Mouse (Mus musculus) lung, embryonic 14.5 days (tissue): ENCODE data around the gene Gfod2. TPM values are rescaled to one million over a fixed set of nuclear protein-coding genes. Genes with fewer than 3 reads are reported as not detected.

Source experiments
- ATAC-seq: fragments of 200-750 bp; cut with Nextera tagmentation; 2 replicates; pipeline ENCODE4 v1.8.0; 2017; ENCODE audit warnings: mild to moderate bottlenecking, moderate TSS enrichment, moderate library complexity; ENCODE audit not compliant: insufficient read depth
- DNase-seq: peaks from one replicate; pipeline ENCODE4 v3.0.0-alpha.2; 2015
- H3K27ac ChIP-seq: fragments of 300-500 bp; sonication (generic); 2 replicates; pipeline ENCODE4 v1.5.1; 2014; ENCODE audit warnings: low read depth, mild to moderate bottlenecking, moderate library complexity
- H3K27me3 ChIP-seq: fragments of 300-500 bp; sonication (generic); 2 replicates; pipeline ENCODE4 v1.6.1; 2014; ENCODE audit warnings: low read length, control low read depth; ENCODE audit not compliant: insufficient read depth
- H3K36me3 ChIP-seq: fragments of 300-500 bp; sonication (generic); 2 replicates; pipeline ENCODE4 v1.6.1; 2014; ENCODE audit warnings: control low read depth; ENCODE audit not compliant: insufficient read depth
- H3K4me1 ChIP-seq: fragments of 300-500 bp; sonication (generic); 2 replicates; pipeline ENCODE4 v1.6.1; 2014; ENCODE audit warnings: antibody characterized with exemption, control low read depth; ENCODE audit not compliant: insufficient read depth
- H3K4me2 ChIP-seq: fragments of 300-500 bp; sonication (generic); 2 replicates; pipeline ENCODE4 v1.6.1; 2014; ENCODE audit warnings: mild to moderate bottlenecking
- H3K4me3 ChIP-seq: fragments of 300-500 bp; sonication (generic); 2 replicates; pipeline ENCODE4 v1.5.1; 2014; ENCODE audit warnings: low read depth, low read length
- H3K9ac ChIP-seq: fragments of 300-500 bp; sonication (generic); 2 replicates; pipeline ENCODE4 v1.6.1; 2014
- H3K9me3 ChIP-seq: fragments of 300-500 bp; sonication (generic); 2 replicates; pipeline ENCODE4 v1.6.1; 2016; ENCODE audit warnings: low read depth, low read length, control low read depth
- CTCF ChIP-seq: IDR thresholded peaks from 2 replicates; pipeline ENCODE4 v1.5.1; 2016; ENCODE audit warnings: antibody characterized with exemption, low read depth
- WGBS: fragments of 180-500 bp; shearing (Covaris S2); extraction: QIAGEN DNeasy Blood & Tissue Kit; methylation state at CpG from one replicate; pipeline ENCODE4 v1.1.7; 2014; 5-methylcytosine and 5-hydroxymethylcytosine counted together
- polyA plus RNA-seq: library from polyadenylated mRNA; unstranded; fragments of >200 nt; fragmentation: Nextera tagmentation; extraction: Ambion mirVana; gene quantifications from 2 replicates; pipeline ENCODE4 v1.2.1, GENCODE M21; 2014

Gene Gfod2
- polyA plus RNA-seq, 1 experiment from 2014 or later = 22.6 TPM

DNA sequence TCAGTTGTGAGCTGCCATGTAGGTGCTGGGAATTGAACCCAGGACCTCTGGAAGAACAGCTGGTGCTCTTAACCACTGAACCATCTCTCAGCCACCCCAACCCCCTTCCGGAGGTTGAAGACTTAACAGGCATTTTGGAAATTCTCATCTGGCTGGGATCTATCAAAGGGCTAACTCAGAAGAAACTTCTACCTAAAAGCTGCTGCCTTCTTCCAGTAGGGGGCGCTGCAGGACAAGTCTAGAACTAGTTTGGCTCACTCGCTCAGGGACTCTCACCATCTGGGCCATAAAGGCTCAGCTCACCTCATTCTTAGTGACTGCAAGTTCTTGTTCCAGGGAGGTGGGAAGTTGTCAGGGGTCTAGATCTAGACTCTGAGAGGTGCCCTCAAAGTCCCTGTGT lies 44.3 kb downstream of the Gfod2 start:
- Histone ChIP-seq H3K27ac (no peak overlapping the region), H3K4me2 (no peak overlapping the region), H3K27me3 (no peaks in the 10 kb centered on the region), H3K9me3 (no peaks in the 10 kb centered on the region), H3K9ac (no peak overlapping the region), H3K4me3 (no peak overlapping the region), H3K4me1 (no peaks in the 10 kb centered on the region), H3K36me3 (peaks cover 12% of the 10 kb centered on the region)
- ATAC-seq (peak; percentile 53), DNase-seq (peak; percentile 97)
- TF ChIP-seq CTCF = peak; percentile 89
- WGBS = 3% methylated on average over 3 of the region's 3 CpGs

DNA sequence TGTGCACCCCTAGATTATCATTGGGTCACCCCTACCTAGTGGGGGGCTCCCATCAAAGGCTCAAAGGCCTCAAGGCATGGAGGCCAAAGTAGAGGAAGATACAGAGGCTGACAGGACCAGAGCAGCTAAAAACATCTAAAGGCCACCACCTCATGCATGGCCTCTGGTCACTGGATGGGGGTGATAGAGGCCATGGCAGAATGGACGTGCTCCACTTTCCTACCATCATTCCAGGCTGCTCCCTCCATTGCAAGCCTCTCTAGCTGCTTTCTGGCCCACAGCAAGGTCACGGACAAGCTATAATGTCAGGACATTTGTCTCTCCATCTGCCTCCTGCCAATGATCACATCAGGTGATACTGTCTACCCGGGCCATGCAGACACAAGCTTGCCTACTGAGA lies 46.2 kb downstream of the Gfod2 start:
- no peak for DNase-seq
- no peak for TF ChIP-seq CTCF
- no peaks in the 10 kb centered on the region for H3K27me3 ChIP-seq
- WGBS = 76% methylated on average over 3 of the region's 3 CpGs
- H3K4me3 ChIP-seq = no peak overlapping the region
- peaks cover 1% of the 10 kb centered on the region; the same call in 1 of the 2 replicates for H3K4me1 ChIP-seq
- H3K27ac ChIP-seq = no peak overlapping the region
- no peak overlapping the region for H3K4me2 ChIP-seq
- no peak overlapping the region for H3K9ac ChIP-seq
- no peak for ATAC-seq
- peaks cover 11% of the 10 kb centered on the region for H3K36me3 ChIP-seq
- no peaks in the 10 kb centered on the region for H3K9me3 ChIP-seq

DNA sequence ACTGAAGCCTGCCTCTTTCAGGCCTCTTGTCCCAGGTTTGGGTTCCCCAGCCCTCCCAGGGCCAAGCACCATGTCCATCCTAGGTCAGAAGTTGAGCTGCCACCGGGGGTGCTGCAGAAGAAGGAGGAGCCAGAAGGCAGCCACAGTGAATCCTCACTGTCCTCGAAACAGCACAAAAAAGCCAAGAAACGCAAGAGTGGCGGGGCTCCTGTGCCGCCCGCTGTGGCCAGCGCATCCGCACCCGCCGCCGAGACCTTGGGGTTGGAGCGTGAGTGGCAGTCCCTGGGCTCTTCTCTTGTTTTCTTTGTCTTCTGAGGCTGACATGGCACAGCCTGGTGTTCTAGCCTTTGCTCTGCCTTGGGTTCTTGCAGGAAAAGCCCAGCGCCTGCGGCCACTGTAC lies 49.1 kb downstream of the Gfod2 start:
- ATAC-seq (no peak), DNase-seq (no peak)
- no peaks in the 10 kb centered on the region for H3K9me3 ChIP-seq
- TF ChIP-seq CTCF = no peak
- peaks cover 2% of the 10 kb centered on the region; the same call in 1 of the 2 replicates for H3K36me3 ChIP-seq
- peaks cover 4% of the 10 kb centered on the region; the same call in 1 of the 2 replicates for H3K4me1 ChIP-seq
- H3K4me3 ChIP-seq = no peak overlapping the region
- WGBS = 70% methylated on average over 14 of the region's 14 CpGs
- H3K27me3 ChIP-seq = no peaks in the 10 kb centered on the region
- no peak overlapping the region for H3K9ac ChIP-seq
- no peak overlapping the region for H3K4me2 ChIP-seq
- H3K27ac ChIP-seq = no peak overlapping the region

DNA sequence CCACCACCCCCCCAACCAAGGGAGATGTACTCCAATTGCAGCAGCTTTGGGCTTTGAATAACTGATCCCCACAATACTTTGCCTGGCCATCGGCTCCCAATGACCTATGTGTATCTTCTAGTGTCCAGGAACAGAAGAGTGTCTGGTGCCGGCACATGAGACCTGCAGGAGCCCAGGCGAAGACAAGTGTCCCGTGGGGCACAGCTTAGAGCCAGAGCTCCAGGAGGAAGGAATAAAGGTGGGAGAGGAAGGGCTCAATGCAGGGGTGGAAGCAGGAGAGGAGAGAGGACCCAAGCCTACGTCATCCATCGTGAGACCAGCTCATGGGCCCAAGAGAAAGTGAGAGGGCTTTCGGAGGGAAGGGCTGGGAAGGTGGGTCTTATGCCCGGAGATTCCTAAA lies 49.8 kb downstream of the Gfod2 start:
- WGBS = 89% methylated on average over 8 of the region's 8 CpGs
- Histone ChIP-seq H3K4me2 (no peak overlapping the region), H3K36me3 (peaks cover 9% of the 10 kb centered on the region), H3K4me1 (peaks cover 4% of the 10 kb centered on the region; the same call in 1 of the 2 replicates), H3K27me3 (no peaks in the 10 kb centered on the region), H3K9ac (no peak overlapping the region), H3K27ac (no peak overlapping the region), H3K9me3 (no peaks in the 10 kb centered on the region), H3K4me3 (no peak overlapping the region)
- ATAC-seq = peak; percentile 0; the same call in 1 of the 2 replicates
- no peak for TF ChIP-seq CTCF
- no peak for DNase-seq

DNA sequence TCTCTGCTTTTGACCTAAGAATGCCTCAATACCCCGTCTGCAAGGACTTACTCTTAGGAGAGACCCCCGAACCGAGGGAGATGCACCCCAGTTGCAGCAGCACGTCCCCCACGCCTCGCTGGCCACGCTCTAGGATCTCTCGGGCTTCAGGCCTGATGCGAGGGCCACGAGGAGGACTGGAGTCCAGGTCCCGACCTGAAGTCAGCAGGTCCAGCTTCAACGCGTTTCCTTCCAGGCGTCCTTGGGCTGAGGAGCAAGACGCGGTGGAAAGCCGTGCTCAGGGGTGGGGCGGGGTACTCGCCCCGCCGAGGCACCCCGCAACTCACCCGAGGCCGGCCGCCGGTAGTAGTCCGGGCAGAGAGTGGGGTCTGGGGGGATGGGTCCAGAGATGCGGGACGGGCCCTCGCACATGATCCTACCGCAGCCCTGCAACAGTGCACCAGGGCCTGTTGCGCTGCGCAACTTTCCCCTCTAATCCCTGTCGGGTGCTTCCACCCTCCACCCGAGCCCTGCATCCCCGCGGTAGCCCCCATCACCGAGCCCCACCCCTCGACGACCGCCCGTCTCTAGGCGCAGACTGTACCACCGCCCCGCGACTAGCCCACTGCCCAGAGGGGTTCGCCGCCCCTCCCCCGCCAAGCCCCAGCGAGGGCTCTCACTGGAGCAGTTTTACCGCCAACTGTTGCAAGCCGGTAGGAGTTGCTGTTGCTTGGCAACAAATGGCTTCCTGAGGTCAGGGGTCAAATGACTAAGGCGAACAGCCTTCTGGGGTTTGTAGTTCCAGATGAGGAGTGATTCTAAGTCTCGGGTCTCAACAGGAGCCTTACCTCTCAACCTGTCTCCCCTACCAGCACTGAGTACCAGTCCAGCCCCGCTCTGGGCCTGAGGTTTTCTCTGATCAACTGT lies 50.7 kb downstream of the Gfod2 start, which contains the start of the genes 4933405L10Rik and Enkd1:
4933405L10Rik (plus strand) TSS at position 158 of the 906 bp plus-strand sequence.
Enkd1 (minus strand) TSS at position 713 of the 906 bp plus-strand sequence.
- Histone ChIP-seq H3K27ac (no peak within 1 kb of the TSS), H3K4me2 (peak within 1 kb of the TSS; percentile 96), H3K9me3 (no peaks in the 10 kb centered on the region), H3K4me1 (peaks cover 4% of the 10 kb centered on the region; the same call in 1 of the 2 replicates), H3K27me3 (no peaks in the 10 kb centered on the region), H3K36me3 (peaks cover 18% of the 10 kb centered on the region), H3K9ac (peak within 1 kb of the TSS; percentile 75), H3K4me3 (peak within 1 kb of the TSS; percentile 80)
- ATAC-seq (peak; percentile 91), DNase-seq (peak; percentile 99)
- WGBS = under 1% methylated on average over 49 of the region's 55 CpGs
- TF ChIP-seq CTCF = no peak

DNA sequence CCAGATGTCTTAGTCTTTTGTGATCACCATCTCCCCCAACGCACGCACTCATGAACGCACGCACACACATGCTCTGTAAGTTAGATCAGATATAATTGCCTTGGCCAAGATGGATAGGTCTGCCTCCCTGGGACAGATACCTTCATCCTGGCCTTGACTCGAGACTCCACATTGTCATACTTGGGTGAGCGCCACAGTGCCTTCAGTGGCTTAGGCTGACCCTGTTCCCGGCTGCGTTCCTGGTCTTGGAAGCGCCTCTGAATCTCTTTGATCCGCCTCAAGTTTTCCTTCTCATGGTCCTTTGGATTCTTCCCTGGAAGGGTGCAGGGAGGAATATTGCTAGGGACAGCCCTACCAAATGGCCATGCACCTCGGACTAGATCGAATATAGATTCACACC lies 52.0 kb downstream of the Gfod2 start:
- no peak for TF ChIP-seq CTCF
- H3K4me3 ChIP-seq = peak overlapping the region; percentile 80; the same call in 1 of the 2 replicates
- peak overlapping the region; percentile 96 for H3K4me2 ChIP-seq
- no peaks in the 10 kb centered on the region for H3K27me3 ChIP-seq
- no peaks in the 10 kb centered on the region for H3K9me3 ChIP-seq
- H3K4me1 ChIP-seq = peaks cover 4% of the 10 kb centered on the region; the same call in 1 of the 2 replicates
- H3K36me3 ChIP-seq = peaks cover 21% of the 10 kb centered on the region
- H3K27ac ChIP-seq = no peak overlapping the region
- DNase-seq (no peak), ATAC-seq (no peak)
- 71% methylated on average over 12 of the region's 12 CpGs for WGBS
- no peak overlapping the region for H3K9ac ChIP-seq

DNA sequence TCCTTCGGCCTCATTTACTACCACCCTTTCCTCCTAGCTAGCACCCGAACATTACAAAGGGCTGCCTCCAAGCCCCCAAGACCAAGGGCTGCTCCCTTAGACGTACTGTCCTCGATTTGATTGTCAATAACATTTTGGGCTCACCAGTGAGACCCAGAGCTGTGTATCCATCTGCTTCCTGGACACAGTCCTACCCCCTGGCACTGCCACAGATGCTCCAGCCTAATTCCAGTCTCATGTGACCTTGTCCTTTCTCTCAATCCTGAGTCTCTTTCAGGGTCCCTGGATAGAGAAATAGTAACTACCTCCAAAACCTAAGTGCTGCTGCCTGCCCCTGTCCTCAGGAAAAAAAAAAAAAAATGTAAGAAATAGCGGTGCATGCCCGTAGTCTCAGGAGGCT lies 53.5 kb downstream of the Gfod2 start:
- Histone ChIP-seq H3K27me3 (no peaks in the 10 kb centered on the region), H3K9ac (no peak overlapping the region), H3K9me3 (no peaks in the 10 kb centered on the region), H3K4me1 (peaks cover 6% of the 10 kb centered on the region; the same call in 1 of the 2 replicates), H3K4me3 (no peak overlapping the region), H3K4me2 (no peak overlapping the region), H3K27ac (no peak overlapping the region), H3K36me3 (peaks cover 21% of the 10 kb centered on the region)
- DNase-seq (no peak), ATAC-seq (no peak)
- TF ChIP-seq CTCF = no peak
- WGBS = 88% methylated on average over 6 of the region's 6 CpGs
